Mouse (Mus musculus): ENCODE data around the gene Arfip1. TPM values are rescaled to one million over a fixed set of nuclear protein-coding genes. Genes with fewer than 3 reads are reported as not detected.

Gene Arfip1
- 22.7 and 26.3 TPM in 2 replicates for polyA plus RNA-seq (2012; rRNA removed)

GRCm38 (mm10) chr3:84582023-84582912, at the start of gene Arfip1:
Gene Arfip1 (minus strand): TSS chr3:84582625.

GRCm38 (mm10) chr3:84593274-84593673, 10.8 kb upstream of the Arfip1 start, which contains the start of gene Tigd4:
Gene Tigd4 (plus strand): TSS chr3:84593574.

GRCm38 (mm10) chr3:84480006-84480897, 102.2 kb downstream of the Arfip1 start, which contains the start of gene Fhdc1:
Gene Fhdc1 (minus strand): TSS chr3:84480429.

Other genes starting within 250 kb of the Arfip1 start
- gene Fhdc1, start 102.2 kb downstream of the Arfip1 start, polyA plus RNA-seq (2012; rRNA removed) = 1.8 and 2.6 TPM in 2 replicates
- 0.06 and 0.10 TPM in 2 replicates for gene Tigd4, start 10.9 kb upstream of the Arfip1 start, polyA plus RNA-seq (2012; rRNA removed)
- 0.30 and 0.36 TPM in 2 replicates for gene Tmem154, start 83.6 kb upstream of the Arfip1 start, polyA plus RNA-seq (2012; rRNA removed)
- gene Fbxw7, start 232.6 kb upstream of the Arfip1 start, polyA plus RNA-seq (2012; rRNA removed) = 17.3 and 22.1 TPM in 2 replicates

All from central nervous system, embryonic 11.5 days (tissue).